Mouse (Mus musculus) neutrophil, adult 5-6 weeks (primary cell): ENCODE results near the gene Prss3. TPM values are rescaled to one million over a fixed set of nuclear protein-coding genes. Genes with fewer than 3 reads are reported as not detected.
"Not testable (repeated sequence)": the region's sequence is repeated elsewhere in the genome, so short reads cannot be mapped to it uniquely, and the experiment has no call there.

ENCODE experiments used
- ATAC-seq: fragments of 151-379, 151-347 bp; 2 replicates; pipeline ENCODE4 v1.8.0; 2017; ENCODE audit warnings: mild to moderate bottlenecking, moderate TSS enrichment; ENCODE audit not compliant: insufficient number of reproducible peaks, poor library complexity, low FRiP score, severe bottlenecking; ENCODE audit errors: extremely low read depth
- total RNA-seq: library from RNA; stranded (forward); fragments of 200-1000 nt; gene quantifications from 2 replicates; pipeline ENCODE4 v1.2.3, GENCODE M21; 2017

Prss3 gene
- not detected in 2 replicates for total RNA-seq

DNA sequence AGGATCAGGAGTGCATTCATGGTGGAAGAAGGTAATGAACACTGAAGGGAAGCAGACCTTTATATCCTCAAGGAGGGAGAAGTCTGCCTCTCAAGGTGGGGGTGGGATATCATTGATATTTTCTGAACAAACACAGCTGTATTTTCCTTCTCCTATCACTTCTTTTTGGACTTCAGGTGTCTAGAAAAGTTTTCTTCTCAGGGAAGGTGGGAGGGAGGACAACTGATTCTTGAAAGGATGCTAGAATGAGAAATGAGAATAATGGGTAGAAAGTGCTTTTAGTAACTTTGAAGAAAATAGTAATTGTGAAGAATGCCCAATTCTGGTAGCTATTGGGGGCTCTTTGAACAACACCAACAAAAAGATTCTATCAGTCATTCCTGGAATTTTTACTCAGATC is at the start of gene Prss3:
TSS of gene Prss3 (minus strand) at position 101 of the 400 bp plus-strand sequence.
- not testable (repeated sequence) for ATAC-seq

DNA sequence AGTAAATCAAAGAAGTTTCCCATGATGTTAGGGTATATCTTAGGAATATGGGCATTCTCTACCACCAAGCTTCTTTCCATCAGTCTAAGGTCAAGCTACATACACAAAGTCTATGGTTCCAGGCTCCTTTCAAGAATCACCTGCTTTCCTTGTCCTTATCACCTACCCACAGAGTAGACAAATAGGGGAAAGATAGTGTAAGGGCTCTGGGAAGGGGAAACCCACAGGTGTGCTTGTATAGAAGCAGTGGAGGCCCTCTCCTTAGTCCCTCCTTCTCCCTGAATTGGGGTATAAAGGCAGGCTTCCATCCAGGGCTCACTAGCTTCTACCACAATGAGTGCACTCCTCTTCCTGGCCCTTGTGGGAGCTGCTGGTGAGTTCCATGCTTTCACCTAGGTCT is 14.6 kb upstream of the Prss3 start, which contains the start of gene Gm5771:
TSS of gene Gm5771 (plus strand) at position 301 of the 400 bp plus-strand sequence.
- not testable (repeated sequence) for ATAC-seq

DNA sequence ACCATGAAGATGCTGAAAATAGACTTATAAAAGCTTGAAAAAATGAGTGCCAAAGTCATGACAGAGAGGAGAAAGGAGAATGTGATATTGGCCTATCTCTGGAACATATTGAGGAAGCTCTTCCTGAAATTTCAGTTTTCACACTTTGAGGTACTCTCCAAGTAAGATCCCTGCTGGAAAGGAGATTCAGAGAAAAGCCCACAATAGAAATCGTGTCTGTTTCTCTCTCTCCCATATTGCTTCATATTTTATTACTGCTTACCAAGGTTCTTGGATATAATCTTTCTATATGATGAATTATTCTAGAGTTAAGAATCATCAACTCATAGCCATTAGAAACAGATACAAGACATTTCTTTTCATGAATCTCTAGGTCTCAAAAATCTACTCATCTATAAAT is 14.2 kb upstream of the Prss3 start:
- not testable (repeated sequence) for ATAC-seq

DNA sequence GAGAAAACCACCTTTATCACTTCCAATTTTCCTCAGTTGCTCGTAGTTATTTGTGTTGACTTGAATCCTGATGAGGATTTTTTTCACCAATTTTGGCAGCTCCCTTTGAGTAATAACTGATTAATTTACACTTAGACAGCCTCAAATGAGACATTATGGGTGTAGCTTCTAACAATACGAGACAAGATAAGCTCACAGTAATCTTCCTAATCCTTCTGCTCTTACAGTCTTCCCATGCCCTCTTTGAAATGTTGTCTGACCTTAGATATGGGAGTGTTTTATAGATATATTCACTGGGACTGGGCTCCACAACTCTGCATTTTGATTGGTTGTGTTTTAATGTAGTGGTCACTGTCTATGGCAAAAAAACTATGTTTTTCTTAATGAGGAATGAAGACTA is 9.3 kb upstream of the Prss3 start:
- ATAC-seq, result no peak

DNA sequence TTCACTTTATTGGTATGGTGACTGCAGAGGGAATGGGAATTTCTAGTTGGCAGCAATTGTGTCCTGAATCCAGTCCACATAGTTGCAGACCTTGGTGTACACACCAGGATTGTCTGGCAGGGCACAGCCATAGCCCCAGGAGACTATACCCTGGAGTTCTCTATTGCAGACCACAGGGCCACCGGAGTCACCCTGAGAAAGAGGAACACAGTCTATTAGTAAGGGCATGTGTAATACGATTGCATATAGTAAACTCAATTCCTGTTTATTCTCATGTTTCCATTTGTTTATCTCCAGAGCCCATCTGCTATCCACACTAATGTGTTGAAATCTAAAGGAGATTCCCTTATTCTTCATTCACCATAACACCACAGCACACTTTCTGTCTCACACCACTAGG is 3.7 kb downstream of the Prss3 start:
- ATAC-seq, result 0 out of 2 replicates have a peak, but pooled peaks have one; percentile 41

- ATAC-seq, result no peak
These were observed 23.5 kb downstream of the Prss3 start, which contains the start of gene Try10 for GRCm38 (mm10) chr6:41353932-41354331. Try10 (plus strand) TSS chr6:41354105.

Other genes starting within 250 kb of the Prss3 start
- not detected in 2 replicates for gene Try4, start 75.4 kb downstream of the Prss3 start, total RNA-seq
- not detected in 2 replicates for gene Try5, start 60.8 kb downstream of the Prss3 start, total RNA-seq
- not detected in 2 replicates for gene Try10, start 23.6 kb downstream of the Prss3 start, total RNA-seq
- gene Gm5771, start 14.7 kb upstream of the Prss3 start, total RNA-seq, result not detected in 2 replicates
- not detected in 2 replicates for gene Gm10334, start 68.5 kb upstream of the Prss3 start, total RNA-seq
- not detected in 2 replicates for gene Prss1, start 81.3 kb upstream of the Prss3 start, total RNA-seq
- not detected in 2 replicates for gene Prss2, start 144.1 kb upstream of the Prss3 start, total RNA-seq
- gene Ephb6, start 227.8 kb upstream of the Prss3 start, total RNA-seq, result 1.1 and 3.0 TPM in 2 replicates